Mouse (Mus musculus): ENCODE data around the gene Wnk2.

Gene Wnk2

GRCm38 (mm10) chr13:49175509-49175908 lies 27.7 kb upstream of the Wnk2 start:
- no peak for DNase-seq

DNA sequence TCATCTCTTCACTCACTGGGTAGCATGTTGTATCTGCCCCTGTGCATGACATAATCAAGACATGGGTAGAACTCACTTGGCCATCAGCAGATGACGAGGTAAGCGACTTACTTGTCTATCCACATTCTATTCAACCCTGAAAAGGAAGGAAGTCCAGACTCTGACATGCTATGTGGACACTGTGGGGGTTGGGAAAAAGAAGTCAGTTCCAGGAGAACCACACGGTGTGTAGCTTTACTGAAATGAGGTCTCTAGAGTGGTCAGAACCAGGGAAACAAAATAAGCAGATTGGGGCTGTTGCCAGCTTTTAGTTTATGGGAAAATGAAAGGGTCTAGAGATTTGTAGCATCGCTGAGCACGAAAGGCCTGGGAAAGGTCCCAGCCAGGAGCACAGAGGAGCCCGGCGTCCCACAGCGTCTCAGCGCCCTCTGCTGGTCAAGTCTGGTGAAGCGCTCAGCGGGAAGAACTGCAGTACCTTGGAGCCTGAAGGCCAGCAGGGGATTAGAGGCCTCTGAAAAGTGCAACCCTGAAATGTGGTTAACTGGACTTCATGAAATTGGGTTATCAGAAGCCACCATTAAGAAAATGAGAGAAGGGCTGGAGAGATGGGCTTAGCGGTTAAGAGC lies 25.3 kb upstream of the Wnk2 start:
- peak; percentile 96 to 97 for DNase-seq

DNA sequence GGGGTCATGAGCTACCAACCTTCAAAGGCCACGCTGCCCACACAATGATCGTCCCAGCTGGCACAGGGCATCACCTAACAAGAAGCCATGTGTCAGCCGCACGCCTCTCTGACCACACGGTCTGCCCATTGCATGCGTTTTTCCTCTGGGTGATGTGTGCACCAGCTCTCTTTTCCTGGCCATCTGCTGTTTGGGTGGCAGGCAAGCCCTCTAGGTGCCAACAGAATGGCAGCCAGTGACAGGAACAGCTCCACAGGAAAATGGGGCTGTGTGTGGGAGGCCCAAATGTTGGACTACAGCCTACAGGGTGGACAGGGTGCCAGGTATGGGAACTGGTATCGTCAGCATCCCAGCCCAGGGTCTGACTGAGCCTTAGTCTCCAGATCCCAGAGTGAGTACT lies 24.5 kb upstream of the Wnk2 start:
- DNase-seq: no peak

- no peak for DNase-seq
Measured at GRCm38 (mm10) chr13:49171729-49172128, 23.9 kb upstream of the Wnk2 start.

- DNase-seq: no peak
Measured at GRCm38 (mm10) chr13:49170623-49171022, 22.8 kb upstream of the Wnk2 start.

DNA sequence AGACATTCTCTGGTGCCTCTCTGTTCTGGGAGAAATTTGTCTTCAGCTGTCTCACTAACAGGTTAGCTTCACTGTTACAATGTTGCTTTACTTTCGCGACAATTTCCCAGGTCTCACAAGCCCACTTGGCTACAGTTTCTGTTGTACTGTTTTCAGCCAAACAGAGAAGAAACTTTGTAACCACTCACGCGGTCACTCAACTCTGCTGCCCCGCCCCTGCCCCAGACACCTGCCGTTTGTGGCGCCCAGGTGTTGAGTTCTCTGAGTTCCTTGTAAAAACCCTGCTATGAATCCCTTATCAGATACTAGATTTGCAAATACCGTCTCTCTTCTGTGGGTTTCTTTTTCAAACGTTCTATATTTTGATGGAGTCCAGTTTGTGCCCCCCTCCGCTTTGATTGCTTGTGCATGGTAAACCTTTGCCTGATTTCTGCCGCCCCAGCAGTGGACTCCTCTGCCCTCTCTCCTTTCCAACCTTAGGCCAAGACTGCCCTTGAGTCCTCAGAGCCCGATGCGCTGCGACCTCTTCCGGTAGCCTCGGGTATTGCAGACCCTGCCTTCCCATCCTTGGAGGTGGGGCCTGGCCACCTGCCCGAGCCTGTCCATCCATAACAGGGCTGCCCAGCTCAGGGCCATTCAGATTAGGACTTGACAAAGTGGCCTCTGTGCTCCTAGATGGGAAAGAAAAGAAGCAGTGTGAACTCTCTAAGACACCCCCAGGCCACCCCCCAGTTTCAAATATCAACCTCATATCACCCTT lies 21.8 kb upstream of the Wnk2 start:
- peak; percentile 96 to 97 for DNase-seq

GRCm38 (mm10) chr13:49167081-49167480 lies 19.3 kb upstream of the Wnk2 start:
- DNase-seq: peak in 1 of 2 experiments; percentile 19

- DNase-seq: no peak
Measured at GRCm38 (mm10) chr13:49163645-49164044, 15.8 kb upstream of the Wnk2 start.

GRCm38 (mm10) chr13:49162722-49163121 lies 14.9 kb upstream of the Wnk2 start:
- no peak for DNase-seq

GRCm38 (mm10) chr13:49161236-49161635 lies 13.4 kb upstream of the Wnk2 start:
- no peak for DNase-seq

DNA sequence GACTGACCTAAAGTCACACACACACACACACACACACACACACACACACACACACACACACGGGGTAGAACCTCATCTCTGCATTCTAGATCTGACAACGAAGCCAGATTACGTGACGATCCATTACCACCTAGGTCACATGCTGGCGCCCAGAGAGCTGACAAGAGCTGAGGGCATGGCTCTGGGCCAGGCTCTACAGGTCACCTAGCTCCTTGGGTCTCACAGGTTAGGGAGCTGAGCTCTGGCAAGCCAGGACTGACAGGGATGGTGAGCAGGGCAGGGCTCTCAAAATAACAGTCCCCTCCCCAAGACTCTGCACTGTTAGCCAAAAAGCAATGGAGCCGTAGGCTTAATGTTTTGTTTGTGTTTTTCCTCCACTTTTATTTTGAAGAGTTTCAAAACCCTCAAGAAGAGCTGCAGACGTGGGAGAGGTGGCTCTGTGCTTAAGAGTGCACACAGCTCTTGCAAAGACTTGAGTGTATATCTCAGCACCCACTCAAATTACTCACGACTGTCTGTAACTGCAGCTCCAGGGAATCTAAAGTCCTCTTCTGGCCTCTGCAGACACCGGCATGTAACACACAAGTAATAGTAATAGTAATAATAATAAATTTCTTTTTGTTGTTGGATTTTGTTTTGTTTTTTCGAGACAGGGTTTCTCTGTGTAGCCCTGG lies 10.4 kb upstream of the Wnk2 start:
- DNase-seq: peak in 1 of 2 experiments; percentile 40

DNA sequence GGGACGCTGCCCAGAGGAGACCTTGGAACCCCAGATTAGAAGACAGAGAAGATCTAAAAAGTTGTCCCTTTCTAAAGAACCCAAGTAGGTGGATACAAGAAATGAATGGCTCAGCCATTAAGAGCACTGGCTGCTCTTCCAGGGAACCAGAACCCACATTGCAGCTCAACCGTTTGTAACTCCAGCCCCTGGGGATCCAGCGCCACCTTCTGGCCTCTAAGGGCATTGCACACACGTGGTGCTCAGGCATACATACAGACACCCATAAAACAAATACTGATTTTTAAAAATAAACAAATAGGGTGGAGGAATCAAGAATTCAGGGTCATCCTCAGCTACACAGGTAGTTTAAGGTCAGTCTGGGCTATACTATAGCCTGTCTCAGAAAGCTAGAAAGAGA lies 8.8 kb upstream of the Wnk2 start:
- DNase-seq: peak in 1 of 2 experiments; percentile 25

GRCm38 (mm10) chr13:49154621-49155020 lies 6.8 kb upstream of the Wnk2 start:
- DNase-seq: peak in 1 of 2 experiments; percentile 43

- DNase-seq: peak in 1 of 2 experiments; percentile 25
Measured at GRCm38 (mm10) chr13:49154028-49154427, 6.2 kb upstream of the Wnk2 start.

GRCm38 (mm10) chr13:49148687-49149086 lies 873 bp upstream of the Wnk2 start:
- no peak for DNase-seq

GRCm38 (mm10) chr13:49147007-49147857 lies 582 bp downstream of the Wnk2 start:
- DNase-seq: peak; percentile 51 to 64

DNA sequence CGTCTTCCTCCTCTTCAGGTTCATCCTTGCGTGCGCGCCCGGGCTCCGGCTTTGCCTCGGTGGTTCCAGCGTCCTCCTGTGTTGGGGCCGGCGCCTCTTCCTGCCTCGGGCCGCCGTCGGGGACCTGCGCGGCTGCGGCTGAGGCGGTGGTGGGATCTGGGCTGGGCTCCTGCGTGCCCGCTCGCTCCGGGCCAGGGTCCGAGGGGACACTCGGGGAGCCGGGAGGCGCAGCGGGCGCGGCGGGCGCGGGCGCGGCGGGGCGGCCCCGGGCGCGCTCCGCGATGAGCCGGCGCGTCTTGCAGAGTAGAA lies 1.2 kb downstream of the Wnk2 start:
- peak; percentile 19 to 33 for DNase-seq

DNA sequence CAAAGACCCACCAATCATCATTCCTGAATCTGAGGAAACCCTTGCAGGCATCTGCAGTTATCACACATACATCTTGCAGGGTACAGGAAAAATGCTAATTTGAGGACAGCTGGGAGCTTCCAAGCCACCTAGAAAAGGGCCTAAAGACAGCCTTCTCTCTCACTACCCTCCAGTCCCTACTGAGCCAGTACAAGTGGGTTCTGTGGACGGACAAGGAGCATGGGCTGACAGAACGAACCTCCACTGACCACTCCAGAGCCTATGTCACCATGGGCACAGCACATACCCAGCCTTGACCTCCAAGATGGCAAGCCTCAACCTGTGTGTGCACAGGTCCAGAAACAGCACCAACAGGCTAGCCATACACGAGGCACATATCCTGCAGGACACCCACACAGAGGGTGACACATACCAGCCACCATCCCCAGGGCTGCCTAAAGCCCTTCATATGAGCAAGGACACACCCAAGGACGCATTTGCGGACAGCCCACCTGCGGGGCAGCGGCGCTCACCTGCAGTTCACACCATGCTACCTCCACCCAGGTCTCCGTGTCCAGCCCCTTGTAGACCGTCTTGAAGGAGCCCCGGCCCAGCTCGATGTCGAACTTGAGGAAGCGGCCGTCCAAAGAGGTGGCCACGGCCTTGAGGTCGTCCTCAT lies 1.6 kb downstream of the Wnk2 start:
- no peak for DNase-seq

GRCm38 (mm10) chr13:49145396-49145795 lies 2.4 kb downstream of the Wnk2 start:
- DNase-seq: peak in 1 of 2 experiments; percentile 12

DNA sequence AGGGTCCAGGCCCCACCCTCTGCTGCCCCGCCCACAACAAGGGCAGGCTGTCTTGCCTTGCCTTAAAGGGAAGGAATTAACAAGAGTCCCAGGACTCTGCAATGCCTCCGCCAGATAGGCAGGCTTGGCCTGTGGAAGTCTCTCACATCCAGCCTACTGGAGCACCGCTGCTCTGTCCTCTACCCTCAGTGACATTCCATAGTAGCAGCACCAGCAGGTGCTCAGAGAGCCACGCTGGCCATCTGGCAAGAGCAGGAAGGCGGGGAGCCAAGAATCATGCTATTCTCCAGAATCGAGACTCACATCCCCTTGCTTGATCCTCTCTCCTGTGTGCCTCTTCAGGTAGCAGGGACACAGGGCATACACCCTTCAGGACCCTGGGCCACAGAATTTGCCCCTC lies 3.4 kb downstream of the Wnk2 start:
- DNase-seq: no peak

DNA sequence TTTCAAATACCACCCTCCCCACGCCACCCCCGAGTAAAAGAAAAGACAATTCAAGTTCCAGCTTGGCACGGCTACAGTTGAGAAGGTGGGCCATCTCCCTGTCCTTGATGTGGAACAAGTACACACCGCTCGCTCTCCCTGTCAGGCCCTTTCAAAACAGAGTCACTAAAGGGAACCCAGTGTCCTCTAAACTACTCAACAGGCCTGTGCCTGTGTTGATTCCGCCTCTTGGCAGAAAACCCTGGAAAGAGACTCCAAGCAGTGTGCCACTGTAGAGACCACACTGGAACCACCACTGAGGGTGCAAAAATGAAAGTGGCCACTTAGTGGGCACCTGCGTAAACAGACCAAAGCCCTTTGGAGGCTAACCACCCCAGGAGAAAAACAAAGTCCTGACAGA lies 4.5 kb downstream of the Wnk2 start:
- no peak for DNase-seq

DNA sequence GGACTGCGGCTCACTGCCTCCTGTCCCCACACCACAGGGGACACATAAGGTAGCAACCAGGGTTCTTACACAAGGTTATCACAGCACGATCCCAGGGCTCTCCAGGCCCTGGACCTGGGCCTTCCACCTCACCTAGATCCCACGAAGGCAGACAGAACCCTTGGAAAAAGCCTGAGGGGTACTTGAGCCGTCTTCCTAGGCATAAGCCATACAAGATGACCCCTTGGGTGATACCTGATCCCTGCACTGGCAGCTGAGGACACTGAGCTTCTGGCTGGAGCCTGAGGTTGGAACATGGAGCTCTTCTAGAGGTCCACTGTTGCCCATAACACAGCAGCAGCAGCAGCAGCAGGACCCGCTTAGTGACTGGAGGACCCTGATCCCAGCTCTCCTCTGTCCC lies 5.4 kb downstream of the Wnk2 start:
- no peak for DNase-seq

GRCm38 (mm10) chr13:49140567-49140966 lies 7.2 kb downstream of the Wnk2 start:
- DNase-seq: peak; percentile 45 to 61

Measured in kidney, postnatal 4 days (tissue).